Mouse (Mus musculus) midbrain, embryonic 10.5 days (tissue): ENCODE results near the gene L1cam. TPM values are rescaled to one million over a fixed set of nuclear protein-coding genes. Genes with fewer than 3 reads are reported as not detected.

Experiments
- DNase-seq: peaks from one replicate; pipeline ENCODE4 v3.0.0-alpha.2; 2017; ENCODE audit warnings: low spot score
- H3K27ac ChIP-seq: fragments of 300-500 bp; sonication (generic); replicated peaks from 2 replicates; pipeline ENCODE4 v1.5.1; 2016; ENCODE audit warnings: mild to moderate bottlenecking
- H3K27me3 ChIP-seq: fragments of 300-500 bp; sonication (generic); 2 replicates; pipeline ENCODE4 v1.6.1; 2016; ENCODE audit warnings: low read depth, mild to moderate bottlenecking; ENCODE audit not compliant: poor library complexity, severe bottlenecking
- H3K36me3 ChIP-seq: fragments of 300-500 bp; sonication (generic); 2 replicates; pipeline ENCODE4 v1.6.1; 2016; ENCODE audit warnings: mild to moderate bottlenecking, moderate library complexity
- H3K4me1 ChIP-seq: fragments of 300-500 bp; sonication (generic); 2 replicates; pipeline ENCODE4 v1.6.1; 2016
- H3K4me3 ChIP-seq: fragments of 300-500 bp; sonication (generic); 2 replicates; pipeline ENCODE4 v1.5.1; 2016; ENCODE audit warnings: mild to moderate bottlenecking, moderate library complexity
- H3K9me3 ChIP-seq: fragments of 300-500 bp; sonication (generic); replicated peaks from 2 replicates; pipeline ENCODE4 v1.6.1; 2016; ENCODE audit warnings: mild to moderate bottlenecking
- WGBS: fragments of 180-500 bp; shearing (Covaris S2); methylation state at CpG from one replicate; pipeline ENCODE4 v1.1.7; 2016; 5-methylcytosine and 5-hydroxymethylcytosine counted together
- polyA plus RNA-seq: library from polyadenylated mRNA; unstranded; fragments of >200 nt; fragmentation: Nextera tagmentation; extraction: Ambion mirVana; gene quantifications from 2 replicates; pipeline ENCODE4 v1.2.1, GENCODE M21; 2016

The L1cam gene
- polyA plus RNA-seq, 1 experiment from 2014 or later = 7.4 TPM

DNA sequence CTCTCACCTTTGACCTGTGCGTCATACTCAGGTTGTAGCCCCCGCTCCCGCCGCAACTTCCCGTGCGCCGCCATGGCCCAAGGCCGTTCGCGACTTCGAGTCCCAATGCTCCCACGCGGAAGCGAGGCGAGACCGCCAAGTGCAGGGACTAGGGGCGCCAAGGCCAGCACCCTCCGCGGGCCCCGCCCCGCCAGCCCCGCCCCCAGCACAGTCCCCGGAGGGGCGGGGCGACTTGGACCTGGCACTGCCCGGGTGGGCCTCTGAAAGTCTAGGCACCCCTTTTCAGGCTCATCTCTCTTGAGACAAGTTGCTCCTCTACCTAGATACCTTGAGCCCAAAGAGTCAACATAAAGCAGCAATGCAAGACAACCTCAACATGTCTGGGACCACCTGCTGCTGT is 15.3 kb upstream of the L1cam start:
- Histone ChIP-seq H3K36me3 (no peaks in the 10 kb centered on the region), H3K27ac (no peak overlapping the region; the same call in 1 of the 2 replicates), H3K4me1 (peaks cover 10% of the 10 kb centered on the region), H3K27me3 (peaks cover 7% of the 10 kb centered on the region), H3K9me3 (no peaks in the 10 kb centered on the region), H3K4me3 (peak overlapping the region; percentile 40)
- 10% methylated on average over 26 of the region's 26 CpGs for WGBS
- peak; percentile 16 for DNase-seq

- H3K27ac ChIP-seq = no peak overlapping the region
- H3K4me1 ChIP-seq = peaks cover 8% of the 10 kb centered on the region
- no peaks in the 10 kb centered on the region for H3K9me3 ChIP-seq
- no peak for DNase-seq
- H3K36me3 ChIP-seq = no peaks in the 10 kb centered on the region
- no peak overlapping the region for H3K4me3 ChIP-seq
- H3K27me3 ChIP-seq = peaks cover 7% of the 10 kb centered on the region
Measured at GRCm38 (mm10) chrX:73910451-73910850, 14.5 kb upstream of the L1cam start.

DNA sequence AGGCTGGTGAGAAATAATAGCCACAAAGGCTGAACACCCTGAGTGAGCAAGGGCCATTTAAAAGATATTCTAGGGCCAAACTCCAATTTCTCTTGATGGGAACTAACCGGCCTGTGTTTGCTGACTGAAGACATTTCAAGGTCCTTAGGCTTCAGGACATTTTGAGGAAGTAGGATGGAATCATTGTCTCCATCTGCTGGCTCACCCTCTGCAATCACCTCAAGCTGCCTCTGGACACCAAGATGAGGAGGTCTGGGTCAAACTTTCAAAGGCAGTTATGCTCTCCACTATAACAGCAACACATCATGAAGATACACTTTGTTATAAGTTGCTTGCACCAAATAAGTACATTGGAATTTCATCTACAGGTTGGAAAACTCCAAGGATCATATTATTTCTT is 14.1 kb upstream of the L1cam start:
- Histone ChIP-seq H3K4me1 (peaks cover 6% of the 10 kb centered on the region), H3K36me3 (no peaks in the 10 kb centered on the region), H3K9me3 (no peaks in the 10 kb centered on the region), H3K4me3 (no peak overlapping the region), H3K27ac (no peak overlapping the region), H3K27me3 (peaks cover 7% of the 10 kb centered on the region)
- DNase-seq = no peak
- WGBS = 83% methylated on average over 1 of the region's 1 CpGs

DNA sequence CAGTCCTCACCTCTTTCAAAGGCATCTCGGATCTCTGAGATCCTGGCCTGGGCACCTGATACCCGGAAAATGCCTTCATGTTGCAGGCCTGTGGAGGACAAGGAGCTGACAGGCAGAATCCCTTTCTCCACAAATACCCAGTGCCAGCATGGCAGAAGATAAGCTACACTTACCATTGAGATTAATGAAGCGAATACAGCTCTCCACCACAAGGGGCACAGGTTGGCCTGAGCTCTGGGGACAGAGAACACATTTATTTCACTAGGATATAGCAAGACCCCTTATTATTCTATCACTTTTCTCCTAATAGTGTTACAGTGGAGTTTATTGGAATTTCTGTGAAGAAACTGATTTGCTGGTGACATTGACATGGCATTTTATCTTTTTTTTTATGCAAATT is 2.1 kb upstream of the L1cam start:
- Histone ChIP-seq H3K36me3 (no peaks in the 10 kb centered on the region), H3K27me3 (no peaks in the 10 kb centered on the region; the same call in 1 of the 2 replicates), H3K4me1 (no peaks in the 10 kb centered on the region), H3K27ac (no peak overlapping the region), H3K9me3 (no peaks in the 10 kb centered on the region), H3K4me3 (no peak overlapping the region)
- DNase-seq = no peak
- WGBS = 81% methylated on average over 3 of the region's 3 CpGs

DNA sequence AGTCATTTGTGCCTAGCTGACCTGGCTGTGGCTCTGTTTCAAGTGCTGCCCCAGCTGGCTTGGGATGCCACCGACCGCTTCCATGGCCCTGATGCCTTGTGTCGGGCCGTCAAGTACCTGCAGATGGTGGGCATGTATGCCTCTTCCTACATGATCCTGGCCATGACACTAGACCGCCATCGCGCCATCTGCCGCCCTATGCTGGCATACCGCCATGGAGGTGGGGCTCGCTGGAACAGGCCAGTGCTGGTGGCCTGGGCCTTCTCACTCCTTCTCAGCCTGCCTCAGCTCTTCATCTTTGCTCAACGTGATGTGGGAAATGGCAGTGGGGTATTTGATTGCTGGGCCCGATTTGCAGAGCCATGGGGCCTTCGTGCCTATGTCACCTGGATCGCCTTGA is 3.1 kb downstream of the L1cam start:
- Histone ChIP-seq H3K9me3 (no peaks in the 10 kb centered on the region), H3K27me3 (no peaks in the 10 kb centered on the region; the same call in 1 of the 2 replicates), H3K4me1 (no peaks in the 10 kb centered on the region), H3K36me3 (no peaks in the 10 kb centered on the region), H3K4me3 (no peak overlapping the region), H3K27ac (no peak overlapping the region)
- DNase-seq = no peak
- 87% methylated on average over 14 of the region's 14 CpGs for WGBS

- H3K27me3 ChIP-seq = no peaks in the 10 kb centered on the region; the same call in 1 of the 2 replicates
- no peaks in the 10 kb centered on the region for H3K9me3 ChIP-seq
- 81% methylated on average over 6 of the region's 6 CpGs for WGBS
- no peaks in the 10 kb centered on the region for H3K36me3 ChIP-seq
- H3K4me3 ChIP-seq = no peak within 1 kb of the TSS
- H3K4me1 ChIP-seq = no peaks in the 10 kb centered on the region
- H3K27ac ChIP-seq = no peak within 1 kb of the TSS
- no peak for DNase-seq
Measured at GRCm38 (mm10) chrX:73891551-73892152, 4.3 kb downstream of the L1cam start, which contains the start of gene Avpr2. Gene Avpr2, plus strand, starts transcription at chrX:73892102.

DNA sequence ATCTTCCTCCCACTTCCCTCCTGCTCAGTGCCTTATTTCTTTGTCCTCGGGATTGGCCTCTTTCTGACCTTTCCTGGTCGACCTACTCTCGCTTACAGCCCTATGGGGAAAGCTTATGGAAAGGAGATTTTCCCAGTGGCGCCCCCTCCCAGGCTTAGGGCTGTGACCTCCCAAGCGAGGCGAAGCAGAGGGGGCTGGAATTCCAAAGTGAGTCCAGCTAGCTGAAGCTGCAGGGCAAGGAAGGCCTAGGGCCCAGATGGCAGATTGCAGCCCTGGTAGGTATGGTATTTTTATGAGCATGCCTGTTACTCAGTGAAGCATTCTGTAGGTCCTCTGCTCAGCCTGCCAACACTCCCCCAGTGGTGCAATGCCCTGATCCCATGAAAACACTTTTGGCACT is 14.4 kb downstream of the L1cam start:
- peaks cover 17% of the 10 kb centered on the region for H3K4me1 ChIP-seq
- H3K27ac ChIP-seq = peak overlapping the region; percentile 63; the same call in 1 of the 2 replicates
- 16% methylated on average over 6 of the region's 6 CpGs for WGBS
- H3K27me3 ChIP-seq = peaks cover 34% of the 10 kb centered on the region
- no peaks in the 10 kb centered on the region for H3K9me3 ChIP-seq
- DNase-seq = peak; percentile 34
- no peaks in the 10 kb centered on the region for H3K36me3 ChIP-seq
- H3K4me3 ChIP-seq = peak overlapping the region; percentile 56

DNA sequence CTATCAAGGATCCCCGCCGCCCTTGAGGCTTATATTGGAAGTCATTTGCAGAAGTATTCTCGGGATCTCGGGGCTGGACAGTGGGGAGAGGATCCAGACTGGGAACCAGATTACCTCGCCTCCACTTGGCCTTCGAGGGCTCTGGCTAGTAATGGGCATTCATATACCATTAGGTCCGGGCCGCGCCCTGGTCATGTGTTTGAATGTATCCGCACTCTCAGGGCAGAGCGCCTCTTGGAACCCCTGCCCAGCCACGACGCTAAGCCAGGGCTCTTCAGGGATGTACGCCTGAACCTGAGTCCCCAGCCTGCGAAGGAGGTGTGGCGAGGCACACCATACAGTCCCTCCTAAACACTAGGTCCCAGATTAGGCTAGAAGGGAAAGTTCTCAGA is 14.9 kb downstream of the L1cam start:
- H3K27ac ChIP-seq = peak overlapping the region; percentile 63
- 14% methylated on average over 16 of the region's 16 CpGs for WGBS
- peak; percentile 15 for DNase-seq
- no peaks in the 10 kb centered on the region for H3K9me3 ChIP-seq
- peaks cover 34% of the 10 kb centered on the region for H3K27me3 ChIP-seq
- peak overlapping the region; percentile 56 for H3K4me3 ChIP-seq
- H3K4me1 ChIP-seq = peaks cover 17% of the 10 kb centered on the region
- H3K36me3 ChIP-seq = no peaks in the 10 kb centered on the region

- peak overlapping the region; percentile 63 for H3K27ac ChIP-seq
- H3K36me3 ChIP-seq = no peaks in the 10 kb centered on the region
- H3K9me3 ChIP-seq = no peaks in the 10 kb centered on the region
- DNase-seq = peak; percentile 39
- peak overlapping the region; percentile 56 for H3K4me3 ChIP-seq
- H3K27me3 ChIP-seq = peaks cover 40% of the 10 kb centered on the region
- H3K4me1 ChIP-seq = peaks cover 17% of the 10 kb centered on the region
- 19% methylated on average over 36 of the region's 48 CpGs for WGBS
Measured at GRCm38 (mm10) chrX:73880194-73881035, 15.5 kb downstream of the L1cam start.

- no peak for DNase-seq
- no peak overlapping the region for H3K27ac ChIP-seq
- no peaks in the 10 kb centered on the region for H3K36me3 ChIP-seq
- peaks cover 36% of the 10 kb centered on the region for H3K27me3 ChIP-seq
- 77% methylated on average over 1 of the region's 1 CpGs for WGBS
- H3K9me3 ChIP-seq = no peaks in the 10 kb centered on the region
- H3K4me3 ChIP-seq = no peak overlapping the region
- H3K4me1 ChIP-seq = peaks cover 17% of the 10 kb centered on the region
Measured at GRCm38 (mm10) chrX:73877014-73877413, 18.9 kb downstream of the L1cam start.

GRCm38 (mm10) chrX:73875881-73876280 is 20.0 kb downstream of the L1cam start:
- DNase-seq = no peak
- H3K4me3 ChIP-seq = no peak overlapping the region

DNA sequence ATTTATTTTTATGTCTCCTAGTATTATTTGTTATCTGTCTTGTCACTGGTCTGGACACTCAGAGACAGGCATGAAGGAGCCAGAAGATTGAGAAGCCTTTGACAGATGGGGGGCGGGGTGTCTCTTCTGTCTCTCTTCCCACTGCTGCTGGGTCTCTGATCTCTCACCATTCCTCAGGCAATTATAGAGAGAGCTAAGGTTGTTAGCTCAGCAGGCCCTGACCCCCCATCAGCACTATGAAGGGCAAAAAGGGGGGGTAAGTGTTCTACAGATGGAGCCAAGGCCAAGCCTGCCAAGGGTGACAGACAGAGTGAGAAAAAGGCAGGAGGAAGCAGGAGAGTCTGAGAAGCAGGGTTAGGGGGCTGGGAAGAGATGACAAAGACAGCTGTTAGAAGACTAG is 23.9 kb downstream of the L1cam start:
- no peaks in the 10 kb centered on the region for H3K36me3 ChIP-seq
- no peak for DNase-seq
- H3K9me3 ChIP-seq = no peaks in the 10 kb centered on the region
- H3K4me3 ChIP-seq = no peak overlapping the region
- H3K4me1 ChIP-seq = peaks cover 11% of the 10 kb centered on the region
- 83% methylated on average over 1 of the region's 1 CpGs for WGBS
- H3K27ac ChIP-seq = no peak overlapping the region
- peaks cover 11% of the 10 kb centered on the region for H3K27me3 ChIP-seq

More at GRCm38 (mm10) chrX:73875881-73876280, 20.0 kb downstream of the L1cam start:
- WGBS = 78% methylated on average over 2 of the region's 2 CpGs
- H3K27ac ChIP-seq = no peak overlapping the region
- no peaks in the 10 kb centered on the region for H3K9me3 ChIP-seq
- no peaks in the 10 kb centered on the region for H3K36me3 ChIP-seq
- H3K4me1 ChIP-seq = peaks cover 9% of the 10 kb centered on the region
- peaks cover 25% of the 10 kb centered on the region for H3K27me3 ChIP-seq

DNA sequence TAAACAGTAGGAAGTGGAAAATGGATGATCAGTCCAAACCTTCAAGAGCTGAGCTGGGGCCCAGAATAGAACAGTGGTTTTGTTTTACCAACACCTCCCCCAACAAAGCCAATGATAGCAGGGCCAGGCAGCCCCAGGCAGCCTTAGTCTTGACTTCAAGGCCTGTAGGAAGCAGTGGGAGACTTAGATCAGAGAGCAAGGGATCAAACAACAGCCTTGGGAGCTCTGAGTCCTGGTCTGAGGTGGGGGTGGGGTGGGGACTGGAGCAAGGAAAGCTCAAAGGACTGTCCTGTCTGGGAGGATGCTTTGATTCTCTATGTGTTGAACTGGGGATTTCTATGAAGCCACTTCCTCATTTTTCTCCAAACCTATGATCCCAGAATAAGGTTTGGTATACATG is 24.4 kb downstream of the L1cam start:
- Histone ChIP-seq H3K27me3 (peaks cover 11% of the 10 kb centered on the region), H3K27ac (no peak overlapping the region), H3K9me3 (no peaks in the 10 kb centered on the region), H3K36me3 (no peaks in the 10 kb centered on the region), H3K4me1 (peaks cover 16% of the 10 kb centered on the region), H3K4me3 (no peak overlapping the region)
- DNase-seq = no peak
